Mouse (Mus musculus): ENCODE measurements around the gene Prom2.

Gene Prom2

GRCm38 (mm10) chr2:127483001-127483400, 58.3 kb downstream of the Prom2 start:
- DNase-seq (ENCODE audit: low spot score) = peak; percentile 40

DNA sequence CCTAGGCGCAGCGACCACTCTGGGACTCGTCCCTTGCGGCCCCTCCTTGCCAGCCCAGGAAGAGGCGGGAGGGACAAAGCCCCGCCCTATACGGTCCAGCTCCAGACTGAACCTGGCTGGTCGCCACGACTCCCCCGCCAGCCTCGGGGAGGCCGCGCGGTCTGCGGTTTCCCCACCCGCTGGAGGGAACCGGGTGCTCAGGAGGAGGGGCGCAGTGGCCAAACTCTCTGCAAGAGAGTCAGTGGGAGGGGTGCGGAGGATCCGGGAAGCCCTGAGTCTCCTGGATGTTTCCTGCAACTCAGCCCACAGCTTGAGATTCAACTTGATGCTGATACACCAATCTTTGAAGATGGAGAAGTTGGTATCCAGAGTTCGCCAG, 58.7 kb downstream of the Prom2 start:
- DNase-seq (ENCODE audit: low spot score) = peak; percentile 78

GRCm38 (mm10) chr2:127481841-127482532, 59.3 kb downstream of the Prom2 start:
- peak; percentile 22 for DNase-seq (ENCODE audit: low spot score)

GRCm38 (mm10) chr2:127479763-127480162, 61.5 kb downstream of the Prom2 start:
- no peak for DNase-seq (ENCODE audit: low spot score)

- no peak for DNase-seq (ENCODE audit: low spot score)
These were observed 62.1 kb downstream of the Prom2 start for GRCm38 (mm10) chr2:127479210-127479609.
